Mouse (Mus musculus): Measurements from ENCODE around the gene BC034090. TPM values are rescaled to one million over a fixed set of nuclear protein-coding genes. Genes with fewer than 3 reads are reported as not detected.

Gene BC034090
- polyA plus RNA-seq, 1 experiment = 11.1 TPM

- Histone ChIP-seq H3K79me2 (ENCODE audit: control insufficient read depth, insufficient read depth) (no peaks in the 10 kb centered on the region), H3ac (ENCODE audit: control insufficient read depth, insufficient read length) (no peak overlapping the region), H3K4me3 (no peak overlapping the region), H3K36me3 (ENCODE audit: control insufficient read depth, insufficient read depth) (peaks cover 4% of the 10 kb centered on the region), H3K27me3 (ENCODE audit: control insufficient read depth, insufficient read depth, insufficient read length) (no peaks in the 10 kb centered on the region), H3K4me2 (ENCODE audit: low read depth) (no peak overlapping the region)
- TF ChIP-seq CEBPB (IDR thresholded peaks at IDR 0.05; ENCODE audit: insufficient read depth, poor library complexity, severe bottlenecking) = no peak
- TF ChIP-seq MAX (IDR thresholded peaks at IDR 0.05; ENCODE audit: low read depth) = no peak
- no peak for TF ChIP-seq USF1 (IDR thresholded peaks at IDR 0.05; ENCODE audit: low read depth)
- TF ChIP-seq POLR2A (IDR thresholded peaks at IDR 0.05; ENCODE audit: insufficient read length, low read depth) = no peak
- no peak for TF ChIP-seq REST (IDR thresholded peaks at IDR 0.05; ENCODE audit: insufficient read depth, insufficient read length)
- no peak for TF ChIP-seq MYOG (IDR thresholded peaks at IDR 0.05; ENCODE audit: control insufficient read depth in 1 of 3, insufficient read depth in 1 of 3, insufficient read length in 2 of 3, low read depth in 2 of 3)
Observed at GRCm38 (mm10) chr1:155196691-155197090, 47.6 kb downstream of the BC034090 start.

GRCm38 (mm10) chr1:155192805-155193368, 51.4 kb downstream of the BC034090 start:
- Histone ChIP-seq H3K79me2 (ENCODE audit: control insufficient read depth, insufficient read depth) (no peaks in the 10 kb centered on the region), H3K36me3 (ENCODE audit: control insufficient read depth, insufficient read depth) (peaks cover 8% of the 10 kb centered on the region), H3K4me2 (ENCODE audit: low read depth) (no peak overlapping the region), H3K4me3 (no peak overlapping the region), H3ac (ENCODE audit: control insufficient read depth, insufficient read length) (no peak overlapping the region), H3K27me3 (ENCODE audit: control insufficient read depth, insufficient read depth, insufficient read length) (no peaks in the 10 kb centered on the region)
- TF ChIP-seq USF1 (IDR thresholded peaks at IDR 0.05; ENCODE audit: low read depth) (no peak), REST (IDR thresholded peaks at IDR 0.05; ENCODE audit: insufficient read depth, insufficient read length) (no peak), CEBPB (IDR thresholded peaks at IDR 0.05; ENCODE audit: insufficient read depth, poor library complexity, severe bottlenecking) (no peak), MYOD1 (IDR thresholded peaks at IDR 0.05; ENCODE audit: control insufficient read depth in 1 of 3, insufficient read length in 2 of 3, low read depth in 2 of 3) (no peak), MAX (IDR thresholded peaks at IDR 0.05; ENCODE audit: low read depth) (no peak), POLR2A (IDR thresholded peaks at IDR 0.05; ENCODE audit: insufficient read length, low read depth) (no peak), POLR2AphosphoS2 (IDR thresholded peaks at IDR 0.05; ENCODE audit: insufficient read length, low read depth) (no peak), MYOG (IDR thresholded peaks at IDR 0.05; ENCODE audit: control insufficient read depth in 1 of 3, insufficient read depth in 1 of 3, insufficient read length in 2 of 3, low read depth in 2 of 3) (no peak), SRF (IDR thresholded peaks at IDR 0.05; ENCODE audit: control insufficient read depth, insufficient read length, low read depth) (no peak), TCF12 (IDR thresholded peaks at IDR 0.05; ENCODE audit: insufficient read depth, poor library complexity, severe bottlenecking) (no peak)

GRCm38 (mm10) chr1:155191671-155192070, 52.6 kb downstream of the BC034090 start:
- no peak overlapping the region for H3ac ChIP-seq (ENCODE audit: control insufficient read depth, insufficient read length)
- H3K36me3 ChIP-seq (ENCODE audit: control insufficient read depth, insufficient read depth) = peaks cover 12% of the 10 kb centered on the region
- TF ChIP-seq POLR2A (IDR thresholded peaks at IDR 0.05; ENCODE audit: insufficient read length, low read depth) (no peak), MAX (IDR thresholded peaks at IDR 0.05; ENCODE audit: low read depth) (no peak), MYOD1 (IDR thresholded peaks at IDR 0.05; ENCODE audit: control insufficient read depth in 1 of 3, insufficient read length in 2 of 3, low read depth in 2 of 3) (no peak), USF1 (IDR thresholded peaks at IDR 0.05; ENCODE audit: low read depth) (no peak), CEBPB (IDR thresholded peaks at IDR 0.05; ENCODE audit: insufficient read depth, poor library complexity, severe bottlenecking) (no peak), SRF (IDR thresholded peaks at IDR 0.05; ENCODE audit: control insufficient read depth, insufficient read length, low read depth) (no peak)
- no peak overlapping the region for H3K4me3 ChIP-seq
- no peak overlapping the region for H3K4me2 ChIP-seq (ENCODE audit: low read depth)
- no peaks in the 10 kb centered on the region for H3K79me2 ChIP-seq (ENCODE audit: control insufficient read depth, insufficient read depth)
- no peaks in the 10 kb centered on the region for H3K27me3 ChIP-seq (ENCODE audit: control insufficient read depth, insufficient read depth, insufficient read length)

GRCm38 (mm10) chr1:155191219-155191618, 53.0 kb downstream of the BC034090 start:
- H3K27me3 ChIP-seq (ENCODE audit: control insufficient read depth, insufficient read depth, insufficient read length) = no peaks in the 10 kb centered on the region
- H3ac ChIP-seq (ENCODE audit: control insufficient read depth, insufficient read length) = no peak overlapping the region
- H3K36me3 ChIP-seq (ENCODE audit: control insufficient read depth, insufficient read depth) = peaks cover 12% of the 10 kb centered on the region
- H3K4me3 ChIP-seq = no peak overlapping the region
- H3K4me2 ChIP-seq (ENCODE audit: low read depth) = no peak overlapping the region
- TF ChIP-seq E2F4 (IDR thresholded peaks at IDR 0.05; ENCODE audit: insufficient read depth) (no peak), POLR2AphosphoS2 (IDR thresholded peaks at IDR 0.05; ENCODE audit: insufficient read length, low read depth) (no peak), SRF (IDR thresholded peaks at IDR 0.05; ENCODE audit: control insufficient read depth, insufficient read length, low read depth) (no peak), CEBPB (IDR thresholded peaks at IDR 0.05; ENCODE audit: insufficient read depth, poor library complexity, severe bottlenecking) (no peak), TCF12 (IDR thresholded peaks at IDR 0.05; ENCODE audit: insufficient read depth, poor library complexity, severe bottlenecking) (no peak), MAX (IDR thresholded peaks at IDR 0.05; ENCODE audit: low read depth) (no peak), USF1 (IDR thresholded peaks at IDR 0.05; ENCODE audit: low read depth) (no peak), POLR2A (IDR thresholded peaks at IDR 0.05; ENCODE audit: insufficient read length, low read depth) (no peak), REST (IDR thresholded peaks at IDR 0.05; ENCODE audit: insufficient read depth, insufficient read length) (no peak), MYOD1 (IDR thresholded peaks at IDR 0.05; ENCODE audit: control insufficient read depth in 1 of 3, insufficient read length in 2 of 3, low read depth in 2 of 3) (no peak), TCF3 (IDR thresholded peaks at IDR 0.05; ENCODE audit: insufficient read length, low read depth) (no peak), MYOG (IDR thresholded peaks at IDR 0.05; ENCODE audit: control insufficient read depth in 1 of 3, insufficient read depth in 1 of 3, insufficient read length in 2 of 3, low read depth in 2 of 3) (no peak)
- no peaks in the 10 kb centered on the region for H3K79me2 ChIP-seq (ENCODE audit: control insufficient read depth, insufficient read depth)

- Histone ChIP-seq H3ac (ENCODE audit: control insufficient read depth, insufficient read length) (no peak overlapping the region), H3K4me3 (no peak overlapping the region), H3K4me2 (ENCODE audit: low read depth) (no peak overlapping the region), H3K79me2 (ENCODE audit: control insufficient read depth, insufficient read depth) (no peaks in the 10 kb centered on the region), H3K27me3 (ENCODE audit: control insufficient read depth, insufficient read depth, insufficient read length) (no peaks in the 10 kb centered on the region), H3K36me3 (ENCODE audit: control insufficient read depth, insufficient read depth) (peaks cover 8% of the 10 kb centered on the region)
- TF ChIP-seq TCF3 (IDR thresholded peaks at IDR 0.05; ENCODE audit: insufficient read length, low read depth) = no peak
- no peak for TF ChIP-seq USF1 (IDR thresholded peaks at IDR 0.05; ENCODE audit: low read depth)
- TF ChIP-seq SRF (IDR thresholded peaks at IDR 0.05; ENCODE audit: control insufficient read depth, insufficient read length, low read depth) = no peak
- TF ChIP-seq TCF12 (IDR thresholded peaks at IDR 0.05; ENCODE audit: insufficient read depth, poor library complexity, severe bottlenecking) = no peak
Observed at GRCm38 (mm10) chr1:155188656-155189055, 55.6 kb downstream of the BC034090 start.
